ENCODE assay signal across 8 mouse cellular contexts in genomic region chr5:134183162-134183561, GRCm38 (mm10). TPM values are rescaled to one million over a fixed set of nuclear protein-coding genes. Genes with fewer than 3 reads are reported as not detected.
DNase-seq lines count a peak whose midpoint lies in the region; ATAC-seq and TF ChIP-seq lines count a peak whose summit lies in the region.

No protein-coding gene starts in this region.

- H3K4me2 ChIP-seq in forebrain, embryonic 14.5 days (ENCODE audit: low read length): peak overlapping the region; percentile 74
- H3K4me2 ChIP-seq in liver, embryonic 14.5 days (ENCODE audit: low read depth): peak overlapping the region; percentile 97

- 0 out of 2 replicates have a peak, but pooled peaks have one; percentile 7 for TF ChIP-seq EP300 in liver, embryonic 14.5 days (IDR thresholded peaks at IDR 0.05; ENCODE audit: low read depth)

- peaks cover 64% of the 10 kb centered on the region for H3K4me1 ChIP-seq in E14TG2a.4 (replicated peaks; ENCODE audit: low read depth, low read length)
- peaks cover 11% of the 10 kb centered on the region for H3K4me1 ChIP-seq in forebrain, embryonic 14.5 days (ENCODE audit: control insufficient read depth, insufficient read depth, low read length)
- H3K4me1 ChIP-seq in liver, embryonic 14.5 days (replicated peaks; ENCODE audit: control insufficient read depth in 2 of 2, insufficient read depth in 2 of 2, low read length in 1 of 2): peaks cover 16 to 21% of the 10 kb centered on the region in 2 experiments

- H3K9ac ChIP-seq in forebrain, embryonic 14.5 days (ENCODE audit: low read length): peak overlapping the region; percentile 82
- H3K9ac ChIP-seq in liver, embryonic 14.5 days (replicated peaks): peak overlapping the region; percentile 88

- ATAC-seq in forebrain, embryonic 14.5 days: no peak
- ATAC-seq in liver, embryonic 14.5 days (ENCODE audit: insufficient read depth): no peak
- no peak for ATAC-seq in frontal cortex, adult (ENCODE audit: low TSS enrichment)

- H3K4me3 ChIP-seq in gastrocnemius, adult 2 months: peak overlapping the region; percentile 90
- peak overlapping the region; percentile 87 for H3K4me3 ChIP-seq in E14TG2a.4 (replicated peaks; ENCODE audit: low read length)
- peak overlapping the region; percentile 65 for H3K4me3 ChIP-seq in forebrain, embryonic 14.5 days (ENCODE audit: low read depth, low read length)
- peak overlapping the region; percentile 73 to 94 for H3K4me3 ChIP-seq in liver, embryonic 14.5 days (ENCODE audit: insufficient read depth in 1 of 2, low read depth in 2 of 2, low read length in 2 of 2)

- intact Hi-C loops in gastrocnemius, adult 2 months (cut with DNase I): loop anchor here (5.0 kb wide), 1 partner anchor 304 kb away; no protein-coding TSS in a partner anchor

- peaks cover 6% of the 10 kb centered on the region; the same call in 1 of the 2 replicates for H3K36me3 ChIP-seq in E14TG2a.4 (ENCODE audit: insufficient read depth, low read length)
- no peaks in the 10 kb centered on the region for H3K36me3 ChIP-seq in forebrain, embryonic 14.5 days (ENCODE audit: control insufficient read depth, insufficient read depth, low read length)
- no peaks in the 10 kb centered on the region for H3K36me3 ChIP-seq in liver, embryonic 14.5 days (replicated peaks; ENCODE audit: control insufficient read depth, insufficient read depth, low read depth)

- DNase-seq in gastrocnemius, adult 2 months: no peak
- DNase-seq in gastrocnemius, postnatal 25 days: no peak
- DNase-seq in forebrain, embryonic 14.5 days (ENCODE audit: low spot score): no peak
- no peak for DNase-seq in liver, embryonic 14.5 days (ENCODE audit: low read depth in 3 of 3, low spot score in 3 of 3)
- DNase-seq in thymus, adult 18-20 months: no peak
- no peak for DNase-seq in adrenal gland, adult 18-20 months (ENCODE audit: low spot score in 2 of 2)

- no peak for TF ChIP-seq CTCF in gastrocnemius, adult 2 months (IDR thresholded peaks at IDR 0.05)
- no peak for TF ChIP-seq CTCF in E14TG2a.4 (conservative IDR thresholded peaks at IDR 0.05; ENCODE audit: low read length)
- no peak for TF ChIP-seq CTCF in liver, embryonic 14.5 days (IDR thresholded peaks at IDR 0.05; ENCODE audit: low read depth)

- no peaks in the 10 kb centered on the region for H3K27me3 ChIP-seq in E14TG2a.4 (ENCODE audit: insufficient read depth, low read length)
- no peaks in the 10 kb centered on the region for H3K27me3 ChIP-seq in forebrain, embryonic 14.5 days (replicated peaks; ENCODE audit: control insufficient read depth, insufficient read depth, low read length)
- H3K27me3 ChIP-seq in liver, embryonic 14.5 days (ENCODE audit: control insufficient read depth, insufficient read depth, low read length): no peaks in the 10 kb centered on the region

- 61% methylated on average over 7 of the region's 7 CpGs for WGBS in forebrain, embryonic 14.5 days
- WGBS in liver, embryonic 14.5 days (ENCODE audit: insufficient replicate concordance): 21% methylated on average over 7 of the region's 7 CpGs

- no peaks in the 10 kb centered on the region for H3K9me3 ChIP-seq in E14TG2a.4 (ENCODE audit: low read length)
- H3K9me3 ChIP-seq in forebrain, embryonic 14.5 days (replicated peaks; ENCODE audit: control insufficient read depth, low read length): no peaks in the 10 kb centered on the region; the same call in 1 of the 2 replicates
- no peaks in the 10 kb centered on the region for H3K9me3 ChIP-seq in liver, embryonic 14.5 days (ENCODE audit: control insufficient read depth, low read length)

- peak overlapping the region; percentile 99 for H3K27ac ChIP-seq in gastrocnemius, adult 2 months
- H3K27ac ChIP-seq in forebrain, embryonic 14.5 days (ENCODE audit: low read depth, low read length): 0 out of 2 replicates have a peak overlapping the region, but pooled peaks have one; percentile 92
- peak overlapping the region; percentile 75 for H3K27ac ChIP-seq in liver, embryonic 14.5 days

RNA-seq across cellular contexts. Expression of gene Gtf2ird2, which starts 0.7 kb away (rescaled TPM):
- total RNA-seq in gastrocnemius, adult 2 months (2021): 1 to 10 TPM; 6.1 to 6.4 TPM
- total RNA-seq in gastrocnemius, postnatal 25 days (2021): 1 to 10 TPM; 5.3 to 5.4 TPM
- polyA plus RNA-seq in forebrain, embryonic 14.5 days (2014; fragmentation: Nextera tagmentation; extraction: Ambion mirVana): 5.7 and 7.7 TPM in 2 replicates
- polyA plus RNA-seq in liver, embryonic 14.5 days (2012; rRNA removed): 2.0 TPM in 2 replicates
- 1.1 and 1.2 TPM in 2 replicates for polyA plus RNA-seq in liver, embryonic 14.5 days (2014; fragmentation: Nextera tagmentation; extraction: Ambion mirVana)
- 1 to 10 TPM; 8.1 to 8.5 TPM for total RNA-seq in adrenal gland, adult 18-20 months (2021)

RNA-seq across cellular contexts. Expression of gene Rcc1l, which starts 6.6 kb away (rescaled TPM):
- total RNA-seq in gastrocnemius, adult 2 months (2021): 10 to 100 TPM; 24.1 to 25.1 TPM
- total RNA-seq in gastrocnemius, postnatal 25 days (2021): 10 to 100 TPM; 18.6 to 20.4 TPM
- 20.1 and 20.4 TPM in 2 replicates for polyA plus RNA-seq in forebrain, embryonic 14.5 days (2014; fragmentation: Nextera tagmentation; extraction: Ambion mirVana)
- 6.5 and 8.4 TPM in 2 replicates for polyA plus RNA-seq in liver, embryonic 14.5 days (2012; rRNA removed)
- polyA plus RNA-seq in liver, embryonic 14.5 days (2014; fragmentation: Nextera tagmentation; extraction: Ambion mirVana): 11.1 and 11.2 TPM in 2 replicates
- 10 to 100 TPM; 28.2 to 34.7 TPM for total RNA-seq in adrenal gland, adult 18-20 months (2021)

RNA-seq across cellular contexts. Expression of gene Ncf1, which starts 46.3 kb away (rescaled TPM):
- 1 to 10 TPM; 1.0 to 3.8 TPM for total RNA-seq in gastrocnemius, adult 2 months (2021)
- total RNA-seq in gastrocnemius, postnatal 25 days (2021): 1 to 10 TPM; 1.8 to 2.2 TPM
- 2.2 and 2.7 TPM in 2 replicates for polyA plus RNA-seq in forebrain, embryonic 14.5 days (2014; fragmentation: Nextera tagmentation; extraction: Ambion mirVana)
- 7.7 and 9.8 TPM in 2 replicates for polyA plus RNA-seq in liver, embryonic 14.5 days (2012; rRNA removed)
- polyA plus RNA-seq in liver, embryonic 14.5 days (2014; fragmentation: Nextera tagmentation; extraction: Ambion mirVana): 9.8 and 11.1 TPM in 2 replicates
- 10 to 100 TPM; 10.0 to 12.1 TPM for total RNA-seq in adrenal gland, adult 18-20 months (2021)
